Mouse (Mus musculus) testis, adult 2 months (tissue): ENCODE results near the gene Olfr435. TPM values are rescaled to one million over a fixed set of nuclear protein-coding genes. Genes with fewer than 3 reads are reported as not detected.
"Not testable (repeated sequence)": the region's sequence is repeated elsewhere in the genome, so short reads cannot be mapped to it uniquely, and the experiment has no call there.

Experiments used
- H3K27ac ChIP-seq: fragments of 200-500 bp; 2 replicates; pipeline ENCODE4 v1.5.1; 2012; ENCODE audit warnings: low read depth, low read length; ENCODE audit not compliant: control insufficient read depth, insufficient read depth
- H3K27me3 ChIP-seq: fragments of 200-500 bp; 2 replicates; pipeline ENCODE4 v1.6.1; 2012; ENCODE audit warnings: mild to moderate bottlenecking, low read length, moderate library complexity; ENCODE audit not compliant: control insufficient read depth, insufficient read depth
- H3K36me3 ChIP-seq: fragments of 200-500 bp; 2 replicates; pipeline ENCODE4 v1.6.1; 2012; ENCODE audit warnings: mild to moderate bottlenecking, low read length; ENCODE audit not compliant: control insufficient read depth, insufficient read depth
- H3K4me1 ChIP-seq: fragments of 200-500 bp; 2 replicates; pipeline ENCODE4 v1.6.1; 2012; ENCODE audit warnings: low read length; ENCODE audit not compliant: control insufficient read depth, insufficient read depth
- H3K4me3 ChIP-seq: fragments of 200-500 bp; 2 replicates; pipeline ENCODE4 v1.5.1; 2012; ENCODE audit warnings: low read depth, mild to moderate bottlenecking, low read length, moderate library complexity, mixed read lengths; ENCODE audit not compliant: control insufficient read depth
- CTCF ChIP-seq: fragments of 200-500 bp; IDR thresholded peaks from 2 replicates; pipeline ENCODE4 v1.5.1; 2012; ENCODE audit warnings: low read depth, mild to moderate bottlenecking, inconsistent platforms, low read length, moderate library complexity; ENCODE audit not compliant: control insufficient read depth, insufficient read depth, insufficient replicate concordance
- POLR2A ChIP-seq: fragments of 200-500 bp; IDR thresholded peaks from 2 replicates; pipeline ENCODE4 v1.6.1; 2012; ENCODE audit warnings: low read depth, mild to moderate bottlenecking, inconsistent platforms, low read length, moderate library complexity; ENCODE audit not compliant: control insufficient read depth
- polyA plus RNA-seq: library from polyadenylated mRNA; depleted of rRNA; stranded (reverse); fragments of >200 nt; gene quantifications from 2 replicates; pipeline ENCODE4 v1.2.3, GENCODE M21; 2012

Gene Olfr435
- polyA plus RNA-seq, 1 experiment = not detected

- no peak for TF ChIP-seq CTCF
- TF ChIP-seq POLR2A = no peak
- H3K27me3 ChIP-seq = no peaks in the 10 kb centered on the region
Observed at GRCm38 (mm10) chr6:43190986-43191385, 6.0 kb upstream of the Olfr435 start.

GRCm38 (mm10) chr6:43198094-43198493, 1.1 kb downstream of the Olfr435 start:
- Histone ChIP-seq H3K27me3 (no peaks in the 10 kb centered on the region), H3K36me3 (no peaks in the 10 kb centered on the region), H3K27ac (no peak overlapping the region), H3K4me1 (no peaks in the 10 kb centered on the region), H3K4me3 (no peak overlapping the region)
- no peak for TF ChIP-seq CTCF
- no peak for TF ChIP-seq POLR2A

More at GRCm38 (mm10) chr6:43190986-43191385, 6.0 kb upstream of the Olfr435 start:
- H3K36me3 ChIP-seq = no peaks in the 10 kb centered on the region
- no peaks in the 10 kb centered on the region for H3K4me1 ChIP-seq
- H3K4me3 ChIP-seq = no peak overlapping the region
- no peak overlapping the region for H3K27ac ChIP-seq

- Histone ChIP-seq H3K36me3 (no peaks in the 10 kb centered on the region), H3K27me3 (no peaks in the 10 kb centered on the region), H3K4me3 (no peak overlapping the region), H3K27ac (no peak overlapping the region), H3K4me1 (no peaks in the 10 kb centered on the region)
- no peak for TF ChIP-seq POLR2A
- no peak for TF ChIP-seq CTCF
Observed at GRCm38 (mm10) chr6:43202786-43203185, 5.8 kb downstream of the Olfr435 start.

GRCm38 (mm10) chr6:43205355-43205754, 8.4 kb downstream of the Olfr435 start:
- TF ChIP-seq CTCF (no peak), POLR2A (no peak)
- no peaks in the 10 kb centered on the region for H3K27me3 ChIP-seq
- H3K4me1 ChIP-seq = no peaks in the 10 kb centered on the region
- no peak overlapping the region for H3K4me3 ChIP-seq
- H3K27ac ChIP-seq = no peak overlapping the region
- H3K36me3 ChIP-seq = no peaks in the 10 kb centered on the region

GRCm38 (mm10) chr6:43212873-43213272, 15.9 kb downstream of the Olfr435 start, which contains the start of gene Olfr434:
TSS of gene Olfr434 (plus strand) at chr6:43213021.
- H3K27me3 ChIP-seq, H3K4me3 ChIP-seq, H3K36me3 ChIP-seq, H3K4me1 ChIP-seq, H3K27ac ChIP-seq: not testable (repeated sequence)

GRCm38 (mm10) chr6:43231255-43231654, 34.3 kb downstream of the Olfr435 start, which contains the start of gene Olfr47:
TSS of gene Olfr47 (plus strand) at chr6:43231529.
- H3K4me1 ChIP-seq, H3K36me3 ChIP-seq: not testable (repeated sequence)

GRCm38 (mm10) chr6:43242061-43242460, 45.1 kb downstream of the Olfr435 start:
- H3K4me3 ChIP-seq = no peak overlapping the region
- H3K36me3 ChIP-seq = no peaks in the 10 kb centered on the region
- no peaks in the 10 kb centered on the region for H3K27me3 ChIP-seq
- TF ChIP-seq POLR2A (no peak), CTCF (peak; percentile 19; the same call in 1 of the 2 replicates)
- no peaks in the 10 kb centered on the region for H3K4me1 ChIP-seq
- no peak overlapping the region for H3K27ac ChIP-seq

More at GRCm38 (mm10) chr6:43231255-43231654, 34.3 kb downstream of the Olfr435 start, which contains the start of gene Olfr47:
- not testable (repeated sequence) for H3K27me3 ChIP-seq, H3K27ac ChIP-seq, H3K4me3 ChIP-seq

- no peak for TF ChIP-seq CTCF
- TF ChIP-seq POLR2A = no peak
- no peaks in the 10 kb centered on the region for H3K27me3 ChIP-seq
- H3K27ac ChIP-seq = no peak overlapping the region
- H3K4me3 ChIP-seq = no peak overlapping the region
- no peaks in the 10 kb centered on the region for H3K4me1 ChIP-seq
- no peaks in the 10 kb centered on the region for H3K36me3 ChIP-seq
Observed at GRCm38 (mm10) chr6:43247396-43247795, 50.5 kb downstream of the Olfr435 start.
